Mouse (Mus musculus) small intestine, adult 2 months (tissue): ENCODE measurements around the gene Brsk2.

Source experiments
- CTCF ChIP-seq: fragments of 200-500 bp; IDR thresholded peaks from 2 replicates; pipeline ENCODE4 v1.5.1; 2012; ENCODE audit warnings: low read depth, mild to moderate bottlenecking, control low read depth, inconsistent platforms, low read length, moderate library complexity, mixed read lengths; ENCODE audit not compliant: insufficient replicate concordance, insufficient read length; ENCODE audit errors: extremely low read depth
- POLR2A ChIP-seq: fragments of 200-500 bp; IDR thresholded peaks from 2 replicates; pipeline ENCODE4 v1.6.1; 2012; ENCODE audit warnings: low read depth, mild to moderate bottlenecking, control low read depth, inconsistent platforms, low read length, moderate library complexity

DNA sequence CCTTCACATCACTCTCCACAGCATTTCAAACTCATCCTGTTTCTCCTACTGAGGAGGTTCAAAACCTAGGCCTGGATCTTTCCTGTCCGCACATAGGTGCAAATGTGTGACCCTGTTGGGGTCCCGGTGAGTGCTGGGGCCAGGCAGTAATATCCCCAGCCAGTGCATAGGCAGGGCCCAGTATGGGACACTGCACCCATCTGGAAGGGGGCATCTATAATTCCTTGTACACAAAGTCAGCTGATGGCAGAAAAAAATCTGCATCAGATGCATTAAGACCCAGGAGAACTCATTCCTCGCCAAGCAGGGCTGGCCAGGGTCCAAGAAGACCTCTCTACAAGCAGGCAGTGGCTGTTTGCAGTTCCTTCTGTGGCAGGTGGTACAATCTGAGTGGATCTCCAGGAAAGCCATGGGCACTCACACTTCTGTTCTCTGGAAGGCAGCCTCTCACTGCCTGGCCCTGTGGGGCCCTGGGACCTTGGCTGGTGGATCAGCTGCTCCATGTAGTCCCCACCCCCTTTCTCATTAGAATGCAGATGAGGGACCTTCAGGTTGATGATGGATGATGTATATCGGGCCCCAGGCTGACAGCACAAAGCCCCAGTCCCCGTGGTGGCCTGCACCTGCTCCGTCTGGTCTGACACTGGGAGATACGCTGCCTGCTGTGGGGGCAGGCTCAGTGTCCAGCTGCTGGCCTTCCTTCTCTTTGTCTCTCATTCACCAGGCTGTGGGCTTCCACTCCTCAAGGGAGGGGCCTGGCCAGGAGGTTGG is 15.2 kb upstream of the Brsk2 start:
- no peak for TF ChIP-seq POLR2A
- TF ChIP-seq CTCF = no peak
